Mouse (Mus musculus): ENCODE results near the gene Sema6d. TPM values are rescaled to one million over a fixed set of nuclear protein-coding genes. Genes with fewer than 3 reads are reported as not detected.

Gene Sema6d
- total and polyA plus RNA-seq, 2 experiments from 2014 or later: 22.5 to 65.1 TPM

- Histone ChIP-seq H3K9me3 (ENCODE audit: low read length) (no peaks in the 10 kb centered on the region), H3K4me3 (ENCODE audit: low read depth, low read length) (no peak overlapping the region), H3K4me1 (ENCODE audit: insufficient read depth) (0 out of 2 replicates have a peak, but pooled peaks cover 3% of the 10 kb centered on the region), H3K27me3 (ENCODE audit: insufficient read depth, low read length) (no peaks in the 10 kb centered on the region), H3K27ac (ENCODE audit: low read depth, low read length) (no peak overlapping the region), H3K4me2 (ENCODE audit: low read depth) (no peak overlapping the region), H3K36me3 (ENCODE audit: insufficient read depth) (no peaks in the 10 kb centered on the region), H3K9ac (no peak overlapping the region)
- ATAC-seq (no peak), DNase-seq (peak; percentile 40)
- TF ChIP-seq CTCF (IDR thresholded peaks at IDR 0.05; ENCODE audit: low read depth): no peak
- WGBS: 38% methylated on average over 6 of the region's 6 CpGs
Measured at GRCm38 (mm10) chr2:124403981-124404380, 314.2 kb downstream of the Sema6d start.

- H3K9ac ChIP-seq: no peak overlapping the region
- H3K4me3 ChIP-seq (ENCODE audit: low read depth, low read length): no peak overlapping the region
- ATAC-seq (peak; percentile 36; the same call in 1 of the 2 replicates), DNase-seq (peak; percentile 9)
- 45% methylated on average over 6 of the region's 6 CpGs for WGBS
- no peaks in the 10 kb centered on the region for H3K36me3 ChIP-seq (ENCODE audit: insufficient read depth)
- no peaks in the 10 kb centered on the region for H3K9me3 ChIP-seq (ENCODE audit: low read length)
- H3K27ac ChIP-seq (ENCODE audit: low read depth, low read length): no peak overlapping the region; the same call in 1 of the 2 replicates
- no peak for TF ChIP-seq CTCF (IDR thresholded peaks at IDR 0.05; ENCODE audit: low read depth)
- no peaks in the 10 kb centered on the region for H3K27me3 ChIP-seq (ENCODE audit: insufficient read depth, low read length)
- H3K4me2 ChIP-seq (ENCODE audit: low read depth): no peak overlapping the region
- H3K4me1 ChIP-seq (ENCODE audit: insufficient read depth): 0 out of 2 replicates have a peak, but pooled peaks cover 3% of the 10 kb centered on the region
Measured at GRCm38 (mm10) chr2:124404631-124405562, 315.1 kb downstream of the Sema6d start.

- H3K4me3 ChIP-seq (ENCODE audit: low read depth, low read length): no peak overlapping the region
- no peaks in the 10 kb centered on the region for H3K27me3 ChIP-seq (ENCODE audit: insufficient read depth, low read length)
- 0 out of 2 replicates have a peak, but pooled peaks cover 3% of the 10 kb centered on the region for H3K4me1 ChIP-seq (ENCODE audit: insufficient read depth)
- DNase-seq (no peak), ATAC-seq (no peak)
- WGBS: 91% methylated on average over 1 of the region's 1 CpGs
- TF ChIP-seq CTCF (IDR thresholded peaks at IDR 0.05; ENCODE audit: low read depth): no peak
- no peak overlapping the region for H3K4me2 ChIP-seq (ENCODE audit: low read depth)
- no peak overlapping the region for H3K9ac ChIP-seq
- H3K36me3 ChIP-seq (ENCODE audit: insufficient read depth): no peaks in the 10 kb centered on the region
- H3K27ac ChIP-seq (ENCODE audit: low read depth, low read length): no peak overlapping the region
- no peaks in the 10 kb centered on the region for H3K9me3 ChIP-seq (ENCODE audit: low read length)
Measured at GRCm38 (mm10) chr2:124408956-124409355, 319.2 kb downstream of the Sema6d start.

- 73% methylated on average over 3 of the region's 3 CpGs for WGBS
- no peaks in the 10 kb centered on the region for H3K9me3 ChIP-seq (ENCODE audit: low read length)
Measured at GRCm38 (mm10) chr2:124416730-124417129, 327.0 kb downstream of the Sema6d start.

GRCm38 (mm10) chr2:124418319-124418718, 328.6 kb downstream of the Sema6d start:
- H3K4me2 ChIP-seq (ENCODE audit: low read depth): no peak overlapping the region
- H3K4me1 ChIP-seq (ENCODE audit: insufficient read depth): no peaks in the 10 kb centered on the region
- H3K9me3 ChIP-seq (ENCODE audit: low read length): no peaks in the 10 kb centered on the region
- no peak overlapping the region for H3K9ac ChIP-seq
- no peaks in the 10 kb centered on the region for H3K27me3 ChIP-seq (ENCODE audit: insufficient read depth, low read length)
- 94% methylated on average over 2 of the region's 2 CpGs for WGBS
- H3K36me3 ChIP-seq (ENCODE audit: insufficient read depth): no peaks in the 10 kb centered on the region
- ATAC-seq (no peak), DNase-seq (no peak)
- no peak overlapping the region for H3K27ac ChIP-seq (ENCODE audit: low read depth, low read length)
- no peak for TF ChIP-seq CTCF (IDR thresholded peaks at IDR 0.05; ENCODE audit: low read depth)
- H3K4me3 ChIP-seq (ENCODE audit: low read depth, low read length): no peak overlapping the region

More at GRCm38 (mm10) chr2:124416730-124417129, 327.0 kb downstream of the Sema6d start:
- Histone ChIP-seq H3K27me3 (ENCODE audit: insufficient read depth, low read length) (no peaks in the 10 kb centered on the region), H3K4me2 (ENCODE audit: low read depth) (no peak overlapping the region), H3K4me3 (ENCODE audit: low read depth, low read length) (no peak overlapping the region), H3K36me3 (ENCODE audit: insufficient read depth) (no peaks in the 10 kb centered on the region), H3K27ac (ENCODE audit: low read depth, low read length) (no peak overlapping the region), H3K4me1 (ENCODE audit: insufficient read depth) (no peaks in the 10 kb centered on the region), H3K9ac (no peak overlapping the region)
- DNase-seq (no peak), ATAC-seq (no peak)
- TF ChIP-seq CTCF (IDR thresholded peaks at IDR 0.05; ENCODE audit: low read depth): no peak

GRCm38 (mm10) chr2:124420170-124420825, 330.5 kb downstream of the Sema6d start:
- Histone ChIP-seq H3K4me1 (ENCODE audit: insufficient read depth) (no peaks in the 10 kb centered on the region), H3K4me2 (ENCODE audit: low read depth) (no peak overlapping the region), H3K36me3 (ENCODE audit: insufficient read depth) (no peaks in the 10 kb centered on the region), H3K9ac (no peak overlapping the region), H3K9me3 (ENCODE audit: low read length) (no peaks in the 10 kb centered on the region), H3K4me3 (ENCODE audit: low read depth, low read length) (no peak overlapping the region), H3K27me3 (ENCODE audit: insufficient read depth, low read length) (no peaks in the 10 kb centered on the region), H3K27ac (ENCODE audit: low read depth, low read length) (no peak overlapping the region)
- DNase-seq (no peak), ATAC-seq (no peak)
- 61% methylated on average over 1 of the region's 1 CpGs for WGBS
- TF ChIP-seq CTCF (IDR thresholded peaks at IDR 0.05; ENCODE audit: low read depth): no peak

GRCm38 (mm10) chr2:124429744-124430143, 340.0 kb downstream of the Sema6d start:
- Histone ChIP-seq H3K9ac (no peak overlapping the region), H3K36me3 (ENCODE audit: insufficient read depth) (no peaks in the 10 kb centered on the region), H3K4me1 (ENCODE audit: insufficient read depth) (no peaks in the 10 kb centered on the region), H3K4me2 (ENCODE audit: low read depth) (no peak overlapping the region), H3K4me3 (ENCODE audit: low read depth, low read length) (no peak overlapping the region), H3K27ac (ENCODE audit: low read depth, low read length) (no peak overlapping the region), H3K27me3 (ENCODE audit: insufficient read depth, low read length) (no peaks in the 10 kb centered on the region), H3K9me3 (ENCODE audit: low read length) (no peaks in the 10 kb centered on the region)
- WGBS: 68% methylated on average over 5 of the region's 5 CpGs
- TF ChIP-seq CTCF (IDR thresholded peaks at IDR 0.05; ENCODE audit: low read depth): no peak
- ATAC-seq: peak; percentile 55; the same call in 1 of the 2 replicates
- no peak for DNase-seq

All from forebrain, postnatal 0 days (tissue).